Mouse (Mus musculus): ENCODE data around the gene Stk25.

Gene Stk25

GRCm38 (mm10) chr1:93669941-93670340 lies 11.5 kb upstream of the Stk25 start:
- DNase-seq (ENCODE audit: inconsistent ontology term), result no peak

DNA sequence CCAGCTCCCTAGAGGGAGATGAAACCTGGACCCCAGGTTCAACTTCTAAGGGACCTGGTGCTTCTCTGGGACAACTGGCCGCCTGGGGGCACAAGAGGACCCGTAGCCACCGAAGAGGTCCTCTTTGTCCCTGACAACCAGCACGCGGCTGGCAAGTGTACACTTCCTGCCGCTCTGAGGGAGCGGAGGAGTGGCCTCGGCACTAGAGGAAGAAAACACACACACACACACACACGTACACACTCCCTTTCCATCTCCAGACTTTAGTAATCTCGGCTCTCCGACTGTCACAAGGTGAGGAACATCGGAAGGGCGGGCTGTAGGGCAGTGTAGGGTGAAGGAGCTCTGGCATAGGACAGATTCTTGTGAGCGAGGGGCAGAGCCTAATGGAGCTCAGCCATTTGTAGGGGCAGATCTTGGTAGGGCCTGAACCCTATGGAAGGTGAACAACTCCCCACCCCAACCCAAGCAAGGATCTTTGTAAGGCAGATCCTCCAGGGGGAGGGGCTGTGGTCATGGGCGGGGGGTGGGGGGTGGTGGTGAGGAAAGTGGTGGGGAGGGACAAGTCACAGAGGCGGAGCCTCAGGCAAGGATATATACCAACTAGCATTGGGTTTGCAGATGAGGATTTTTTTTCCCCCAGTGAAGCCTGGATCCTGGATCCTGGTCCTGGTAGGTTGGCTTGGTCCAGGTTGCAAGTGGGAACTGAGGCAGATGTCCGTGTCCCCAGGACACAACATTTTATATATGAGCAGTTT lies 10.5 kb upstream of the Stk25 start:
- DNase-seq (ENCODE audit: inconsistent ontology term), result peak; percentile 80

- DNase-seq (ENCODE audit: inconsistent ontology term), result peak; percentile 55
These were observed 9.4 kb upstream of the Stk25 start for GRCm38 (mm10) chr1:93667760-93668400.

- DNase-seq (ENCODE audit: inconsistent ontology term), result no peak
These were observed 1.5 kb downstream of the Stk25 start for GRCm38 (mm10) chr1:93657025-93657360.

DNA sequence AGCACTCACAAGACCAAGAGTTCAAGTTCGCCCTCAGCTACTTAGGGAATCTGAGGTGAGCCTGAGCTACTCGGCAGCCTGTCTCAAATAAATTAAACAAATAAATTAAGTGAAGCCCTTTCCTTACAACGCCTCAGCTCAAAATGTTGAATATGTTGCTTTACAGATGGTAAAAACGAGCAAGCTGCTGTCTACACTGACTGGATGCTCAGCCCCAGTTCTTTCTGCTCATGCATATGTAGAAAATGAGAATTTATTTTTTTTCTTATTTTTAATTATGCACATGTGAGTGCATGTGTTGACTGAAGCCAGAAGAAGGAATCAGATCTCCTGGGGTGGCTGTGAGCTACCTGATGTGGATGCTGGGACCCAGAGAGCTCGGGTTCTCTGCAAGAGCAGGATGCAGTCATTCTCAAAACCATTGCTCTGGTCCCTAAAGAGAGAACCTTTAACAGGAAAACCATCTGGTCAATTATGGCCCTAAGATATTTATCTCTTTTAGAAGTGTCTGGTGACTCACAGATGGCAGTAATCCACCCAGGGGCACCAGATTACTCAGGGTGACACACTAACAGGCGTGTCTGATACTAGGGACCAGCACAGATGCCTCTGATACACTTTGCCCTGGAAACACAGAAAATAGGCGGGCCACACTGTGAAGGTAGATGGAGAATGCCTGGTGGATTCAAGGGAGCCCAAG lies 2.0 kb downstream of the Stk25 start:
- no peak for DNase-seq (ENCODE audit: inconsistent ontology term)

- no peak for DNase-seq (ENCODE audit: inconsistent ontology term)
These were observed 3.7 kb downstream of the Stk25 start for GRCm38 (mm10) chr1:93654798-93655197.

GRCm38 (mm10) chr1:93654275-93654674 lies 4.2 kb downstream of the Stk25 start:
- no peak for DNase-seq (ENCODE audit: inconsistent ontology term)

DNA sequence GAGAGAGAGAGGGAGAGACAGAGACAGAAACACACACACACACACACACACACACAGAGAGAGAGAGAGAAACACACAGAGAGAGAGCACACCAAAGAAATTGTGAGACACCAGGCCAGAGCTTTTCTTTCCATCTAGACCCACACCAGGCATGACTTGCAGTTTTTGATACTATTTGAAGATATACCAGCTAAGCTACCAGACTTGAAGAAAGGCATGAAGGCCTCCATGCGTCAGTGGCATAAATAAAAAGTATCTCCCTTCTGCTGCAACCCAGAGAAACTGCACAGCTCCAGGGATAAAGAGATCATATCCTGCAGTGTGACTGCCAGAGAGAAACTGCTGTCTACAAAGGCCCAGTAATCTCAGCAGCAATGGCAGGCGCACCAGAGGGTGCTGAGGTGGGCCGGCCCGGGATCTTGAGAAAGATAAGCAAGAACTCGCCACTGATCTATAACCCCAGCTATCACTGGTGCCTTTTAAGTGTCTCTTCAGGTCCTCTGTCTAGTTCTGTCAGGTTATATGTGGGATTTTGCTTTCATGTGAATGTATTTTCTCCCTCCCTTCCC lies 8.8 kb downstream of the Stk25 start:
- DNase-seq (ENCODE audit: inconsistent ontology term), result no peak

DNA sequence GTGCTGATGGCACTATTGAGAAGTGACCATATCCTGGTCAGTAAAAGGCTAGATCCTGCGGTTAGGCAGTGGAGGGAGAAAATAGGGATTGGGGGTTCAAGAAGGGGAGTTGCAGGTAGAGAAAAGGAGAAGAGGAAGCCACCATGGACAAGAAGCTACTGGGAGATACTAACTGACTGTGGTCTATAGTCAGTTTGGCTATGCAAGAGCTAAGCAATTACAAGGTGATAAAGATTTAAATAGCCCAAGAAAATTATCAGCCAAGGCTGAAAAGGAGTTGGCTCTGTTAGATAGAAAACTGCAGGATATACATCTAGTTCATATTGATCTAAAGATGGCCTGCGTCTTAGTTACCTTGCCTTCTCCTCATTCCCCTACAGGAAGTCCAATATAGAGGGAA lies 15.8 kb downstream of the Stk25 start:
- no peak for DNase-seq (ENCODE audit: inconsistent ontology term)

DNA sequence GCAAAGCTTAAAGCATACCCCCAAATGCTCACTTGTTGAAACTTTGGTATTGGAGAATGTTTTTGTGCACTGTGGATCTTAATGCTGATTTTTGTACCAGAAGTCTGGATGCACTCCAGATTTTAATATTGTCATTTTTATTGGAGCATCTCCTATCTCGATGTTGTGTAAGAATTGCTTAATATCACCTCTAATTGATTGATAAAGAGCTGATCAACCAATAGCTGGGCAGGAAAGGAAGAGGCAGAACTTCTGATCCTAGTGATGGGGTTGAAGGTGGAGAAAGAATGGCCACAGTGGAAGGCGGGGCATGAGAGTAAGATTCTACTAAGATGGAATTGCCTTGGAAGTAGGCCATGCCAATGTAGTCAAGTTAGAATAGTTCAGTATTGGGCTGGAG lies 16.5 kb downstream of the Stk25 start:
- no peak for DNase-seq (ENCODE audit: inconsistent ontology term)

DNA sequence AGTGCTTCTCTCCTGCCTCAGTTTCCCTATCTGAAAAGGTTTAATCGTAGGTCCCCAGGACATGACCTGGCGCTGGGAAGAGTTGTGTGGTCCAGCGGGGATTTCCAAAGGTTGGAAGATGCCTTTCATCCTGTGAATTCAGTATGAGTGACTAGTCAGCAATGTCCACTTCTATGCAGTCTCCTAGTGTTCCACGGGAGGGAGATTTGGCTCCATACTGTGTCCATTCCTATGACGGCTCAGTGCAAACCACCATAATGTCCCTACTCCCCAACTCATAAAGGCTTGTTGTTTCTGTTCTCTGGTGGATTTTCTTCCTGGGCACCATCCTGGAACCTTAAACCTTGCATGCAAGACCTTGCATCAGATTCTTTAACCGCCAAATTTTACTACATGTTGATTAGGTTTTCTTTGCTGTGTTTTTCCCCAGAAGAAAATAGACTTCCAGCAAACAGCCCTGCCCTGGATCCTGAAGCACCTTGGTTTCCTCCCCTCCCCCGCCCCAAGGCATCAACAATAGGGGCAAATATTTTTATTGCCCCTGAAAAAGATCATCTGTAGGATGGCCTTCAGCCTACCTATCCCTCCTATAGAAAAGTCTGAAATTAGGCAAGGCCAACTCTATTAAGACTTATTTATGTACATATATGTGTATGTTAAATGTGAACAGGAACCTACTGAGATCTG lies 22.1 kb downstream of the Stk25 start:
- DNase-seq (ENCODE audit: inconsistent ontology term), result no peak

DNA sequence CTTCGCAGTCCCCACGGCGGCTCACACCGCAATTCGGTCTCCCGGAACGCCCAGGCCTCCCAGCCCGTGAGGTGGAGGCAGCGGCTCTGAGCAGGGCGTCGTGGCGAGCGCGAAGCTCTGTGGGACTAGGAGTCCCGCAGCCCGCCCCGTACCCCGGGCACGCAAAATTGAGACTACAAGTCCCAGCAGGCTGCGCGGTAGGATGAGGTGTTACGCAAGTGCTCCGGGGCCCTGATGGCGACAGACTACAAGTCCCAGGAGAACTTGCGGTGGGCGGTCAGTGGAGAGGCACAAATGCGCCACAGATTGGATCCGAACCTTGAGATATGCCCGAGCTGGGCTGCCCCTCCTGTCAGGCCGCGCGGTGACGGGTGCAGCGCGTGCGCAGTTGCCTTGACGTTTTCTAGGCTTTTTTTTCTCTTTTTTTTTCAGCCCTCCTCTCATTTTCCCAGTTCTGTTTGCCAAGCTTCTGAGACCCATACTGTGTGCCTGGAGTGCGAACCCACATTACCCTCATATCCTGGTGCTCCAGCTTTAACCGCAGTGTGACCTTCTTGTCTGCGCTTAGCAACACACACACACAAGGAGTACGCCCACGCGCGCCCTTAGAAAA lies 22.8 kb downstream of the Stk25 start:
- DNase-seq (ENCODE audit: inconsistent ontology term), result peak; percentile 99

- no peak for DNase-seq (ENCODE audit: inconsistent ontology term)
These were observed 23.3 kb downstream of the Stk25 start for GRCm38 (mm10) chr1:93635091-93635579.

GRCm38 (mm10) chr1:93634481-93634891 lies 24.0 kb downstream of the Stk25 start:
- peak; percentile 35 for DNase-seq (ENCODE audit: inconsistent ontology term)

- DNase-seq (ENCODE audit: inconsistent ontology term), result no peak
These were observed 25.7 kb downstream of the Stk25 start for GRCm38 (mm10) chr1:93632723-93633122.

- DNase-seq (ENCODE audit: inconsistent ontology term), result no peak
These were observed 27.7 kb downstream of the Stk25 start for GRCm38 (mm10) chr1:93630796-93631195.

GRCm38 (mm10) chr1:93624502-93624901 lies 34.0 kb downstream of the Stk25 start:
- DNase-seq (ENCODE audit: inconsistent ontology term), result no peak

DNA sequence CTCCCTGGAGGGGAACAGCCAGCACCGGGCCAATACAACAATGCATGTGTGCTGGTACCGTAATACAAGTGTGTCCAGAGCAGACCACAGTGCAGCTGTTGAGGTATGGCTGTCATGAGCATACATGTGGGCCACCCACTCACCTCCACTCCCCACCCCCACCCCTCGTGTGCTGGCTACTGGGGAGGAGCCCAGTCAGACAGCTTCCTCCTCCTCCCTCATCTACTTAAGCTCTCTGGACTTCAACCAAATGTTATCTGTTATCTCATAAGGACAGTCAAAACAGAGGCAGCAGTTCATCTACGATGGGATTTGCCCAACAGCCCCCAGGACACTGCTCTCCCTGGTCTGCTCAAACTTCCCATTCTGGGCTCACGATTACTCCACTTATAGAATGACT lies 39.5 kb downstream of the Stk25 start:
- no peak for DNase-seq (ENCODE audit: inconsistent ontology term)

GRCm38 (mm10) chr1:93618059-93618748 lies 40.3 kb downstream of the Stk25 start:
- no peak for DNase-seq (ENCODE audit: inconsistent ontology term)

DNA sequence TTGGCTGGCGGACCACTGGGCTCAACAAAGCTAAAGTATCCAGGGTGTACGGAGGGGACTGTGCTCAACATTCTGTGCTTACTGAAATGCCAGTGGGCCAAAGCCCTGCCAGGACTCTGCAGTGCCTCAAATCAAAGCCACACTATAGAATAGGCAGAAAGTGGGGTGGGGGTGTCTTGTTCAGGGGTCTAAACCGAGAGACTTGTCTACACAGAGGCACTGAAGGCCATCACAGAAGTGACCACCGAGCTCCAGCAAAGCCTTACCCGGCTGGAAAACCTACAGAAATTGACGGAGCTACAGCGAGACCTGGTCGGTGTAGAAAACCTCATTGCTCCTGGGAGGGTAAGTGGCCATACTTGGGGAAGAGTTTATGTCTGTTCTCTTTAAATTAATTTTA lies 48.7 kb downstream of the Stk25 start:
- DNase-seq (ENCODE audit: inconsistent ontology term), result no peak
